Mouse (Mus musculus): ENCODE data around the gene Rps28.

Gene Rps28

GRCm38 (mm10) chr17:33822436-33822959 is 1.9 kb downstream of the Rps28 start:
- DNase-seq (ENCODE audit: low read depth, low spot score): no peak
- Histone ChIP-seq H3K27me3 (ENCODE audit: control insufficient read depth, insufficient read depth, low read length, poor library complexity, severe bottlenecking) (no peaks in the 10 kb centered on the region), H3K36me3 (ENCODE audit: control insufficient read depth, insufficient read depth, low read length, poor library complexity, severe bottlenecking) (peaks cover 7% of the 10 kb centered on the region)

DNA sequence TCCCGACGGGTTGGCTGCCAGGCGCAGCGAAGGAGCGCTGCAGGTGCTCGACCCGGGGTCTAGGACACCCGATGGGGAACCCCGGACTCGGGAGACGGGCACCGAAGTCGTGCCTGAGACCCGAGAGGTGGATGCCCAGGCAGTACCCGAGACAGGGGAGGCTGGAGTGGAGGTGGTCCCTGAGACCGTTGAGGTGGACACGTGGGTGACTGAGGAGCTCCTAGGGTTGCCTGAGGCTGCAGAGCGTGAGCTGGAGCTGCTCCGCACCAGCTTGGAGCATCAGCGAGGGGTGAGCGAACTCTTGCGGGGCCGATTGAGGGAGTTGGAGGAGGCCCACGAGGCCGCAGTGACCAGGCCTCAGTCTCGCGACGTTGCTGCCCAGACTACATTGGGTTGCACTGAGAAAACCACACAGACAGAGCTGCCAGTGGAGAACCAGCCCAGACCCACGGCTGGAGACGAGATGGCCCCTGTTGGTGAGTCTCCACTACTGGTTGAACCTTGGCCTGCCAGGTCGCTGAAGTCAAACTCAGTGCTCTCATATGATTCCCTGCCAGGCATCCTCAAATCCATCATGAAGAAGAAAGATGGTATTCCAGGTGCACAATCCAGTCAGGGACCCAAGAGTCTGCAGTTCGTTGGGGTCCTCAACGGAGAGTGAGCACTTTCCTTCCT is 6.3 kb downstream of the Rps28 start:
- no peaks in the 10 kb centered on the region for H3K27me3 ChIP-seq (ENCODE audit: control insufficient read depth, insufficient read depth, low read length, poor library complexity, severe bottlenecking)
- DNase-seq (ENCODE audit: low read depth, low spot score): no peak
- H3K36me3 ChIP-seq (ENCODE audit: control insufficient read depth, insufficient read depth, low read length, poor library complexity, severe bottlenecking): peaks cover 7% of the 10 kb centered on the region

- peaks cover 3% of the 10 kb centered on the region for H3K36me3 ChIP-seq (ENCODE audit: control insufficient read depth, insufficient read depth, low read length, poor library complexity, severe bottlenecking)
- H3K27me3 ChIP-seq (ENCODE audit: control insufficient read depth, insufficient read depth, low read length, poor library complexity, severe bottlenecking): no peaks in the 10 kb centered on the region
- DNase-seq (ENCODE audit: low read depth, low spot score): peak; percentile 91
These were observed 7.0 kb downstream of the Rps28 start for GRCm38 (mm10) chr17:33817184-33817968.

DNA sequence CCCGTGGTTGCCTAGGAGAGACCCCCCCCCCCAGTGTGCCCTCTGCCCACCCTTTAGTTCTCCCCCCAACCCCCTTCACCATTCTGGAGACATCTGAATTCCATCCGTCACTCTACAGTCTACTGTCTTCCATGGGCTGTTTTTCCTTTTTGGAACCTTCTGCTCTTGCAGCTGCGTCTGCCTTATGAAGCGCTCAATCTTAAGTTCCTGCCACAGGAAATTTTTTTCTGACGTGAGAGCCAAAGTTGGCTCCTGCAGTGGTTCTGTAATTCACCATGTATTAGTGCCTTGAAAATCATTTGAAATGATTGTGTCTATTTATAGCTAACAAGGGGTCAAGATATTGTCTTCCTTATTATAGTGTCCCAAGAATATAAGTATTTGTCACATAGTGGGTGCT is 7.8 kb downstream of the Rps28 start:
- DNase-seq (ENCODE audit: low read depth, low spot score): no peak
- Histone ChIP-seq H3K27me3 (ENCODE audit: control insufficient read depth, insufficient read depth, low read length, poor library complexity, severe bottlenecking) (no peaks in the 10 kb centered on the region), H3K36me3 (ENCODE audit: control insufficient read depth, insufficient read depth, low read length, poor library complexity, severe bottlenecking) (peaks cover under 1% of the 10 kb centered on the region)

GRCm38 (mm10) chr17:33815399-33815798 is 9.0 kb downstream of the Rps28 start:
- Histone ChIP-seq H3K36me3 (ENCODE audit: control insufficient read depth, insufficient read depth, low read length, poor library complexity, severe bottlenecking) (no peaks in the 10 kb centered on the region; the same call in 1 of the 2 replicates), H3K27me3 (ENCODE audit: control insufficient read depth, insufficient read depth, low read length, poor library complexity, severe bottlenecking) (no peaks in the 10 kb centered on the region)
- DNase-seq (ENCODE audit: low read depth, low spot score): no peak

GRCm38 (mm10) chr17:33812990-33813389 is 11.4 kb downstream of the Rps28 start:
- Histone ChIP-seq H3K36me3 (ENCODE audit: control insufficient read depth, insufficient read depth, low read length, poor library complexity, severe bottlenecking) (no peaks in the 10 kb centered on the region), H3K27me3 (ENCODE audit: control insufficient read depth, insufficient read depth, low read length, poor library complexity, severe bottlenecking) (no peaks in the 10 kb centered on the region)
- no peak for DNase-seq (ENCODE audit: low read depth, low spot score)

- Histone ChIP-seq H3K27me3 (ENCODE audit: control insufficient read depth, insufficient read depth, low read length, poor library complexity, severe bottlenecking) (no peaks in the 10 kb centered on the region), H3K36me3 (ENCODE audit: control insufficient read depth, insufficient read depth, low read length, poor library complexity, severe bottlenecking) (no peaks in the 10 kb centered on the region)
- no peak for DNase-seq (ENCODE audit: low read depth, low spot score)
These were observed 11.9 kb downstream of the Rps28 start for GRCm38 (mm10) chr17:33812475-33812874.

DNA sequence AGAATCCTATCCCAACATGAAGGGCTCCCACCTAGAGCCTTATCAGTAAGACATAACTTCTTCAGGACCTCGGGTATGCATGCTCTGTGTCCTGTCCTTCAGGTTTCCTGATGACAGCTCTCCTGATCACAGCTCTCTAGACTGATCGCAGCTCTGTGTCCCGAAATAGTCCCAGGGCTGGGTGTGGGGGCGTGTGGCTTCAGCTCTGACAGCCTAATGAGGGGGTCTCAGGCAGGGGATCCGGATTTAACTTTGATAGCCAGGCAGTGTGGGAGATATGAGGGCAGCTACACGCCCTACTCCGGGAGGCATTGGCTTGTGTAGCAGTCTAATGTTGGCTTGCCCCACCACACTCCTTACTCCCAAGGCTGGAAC is 13.2 kb downstream of the Rps28 start:
- no peak for DNase-seq (ENCODE audit: low read depth, low spot score)
- H3K36me3 ChIP-seq (ENCODE audit: control insufficient read depth, insufficient read depth, low read length, poor library complexity, severe bottlenecking): no peaks in the 10 kb centered on the region
- H3K27me3 ChIP-seq (ENCODE audit: control insufficient read depth, insufficient read depth, low read length, poor library complexity, severe bottlenecking): no peaks in the 10 kb centered on the region

DNA sequence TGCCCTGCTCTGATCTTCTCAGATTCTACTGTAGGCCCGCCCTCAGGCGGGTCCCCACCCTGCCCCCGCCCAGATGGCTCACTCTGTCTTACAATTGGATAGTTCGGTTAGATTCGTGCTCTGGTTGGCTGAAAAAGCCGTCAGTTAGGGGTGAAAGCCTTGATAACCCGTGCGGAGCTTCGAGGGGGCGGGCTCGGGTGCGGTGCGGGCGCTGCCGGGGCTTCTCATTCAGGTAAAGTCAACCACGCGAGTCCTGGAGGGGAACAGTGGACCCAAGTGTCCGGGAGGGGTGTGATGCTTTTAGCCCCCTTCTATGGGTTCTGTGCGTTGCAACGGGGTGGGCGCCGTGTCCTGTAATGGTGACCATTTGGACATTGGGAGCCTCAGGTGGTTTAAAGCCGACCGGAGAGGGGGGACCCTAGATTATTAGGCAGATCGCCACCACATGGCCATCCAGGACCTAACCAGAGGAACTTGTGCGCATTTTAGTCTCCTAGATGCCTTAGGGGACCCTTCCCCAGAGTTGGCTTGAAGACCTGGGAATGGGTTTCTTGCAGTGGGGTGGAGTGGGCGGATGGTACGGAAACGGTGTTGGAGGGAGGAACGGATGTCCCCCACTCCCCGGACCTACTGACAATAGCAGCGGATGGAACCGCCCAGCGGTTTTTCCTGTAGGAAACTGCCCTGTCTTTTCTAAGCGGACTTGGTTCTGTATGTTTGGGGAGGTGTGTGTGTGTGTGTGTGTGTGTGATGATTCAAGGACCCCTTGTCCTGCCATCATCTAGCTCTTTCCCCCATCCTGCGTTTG is 13.8 kb downstream of the Rps28 start, which contains the start of gene Kank3:
TSS of gene Kank3 (plus strand) at position 186 of the 808 bp plus-strand sequence.
- DNase-seq (ENCODE audit: low read depth, low spot score): peak; percentile 89
- Histone ChIP-seq H3K27me3 (ENCODE audit: control insufficient read depth, insufficient read depth, low read length, poor library complexity, severe bottlenecking) (no peaks in the 10 kb centered on the region), H3K36me3 (ENCODE audit: control insufficient read depth, insufficient read depth, low read length, poor library complexity, severe bottlenecking) (no peaks in the 10 kb centered on the region)

DNA sequence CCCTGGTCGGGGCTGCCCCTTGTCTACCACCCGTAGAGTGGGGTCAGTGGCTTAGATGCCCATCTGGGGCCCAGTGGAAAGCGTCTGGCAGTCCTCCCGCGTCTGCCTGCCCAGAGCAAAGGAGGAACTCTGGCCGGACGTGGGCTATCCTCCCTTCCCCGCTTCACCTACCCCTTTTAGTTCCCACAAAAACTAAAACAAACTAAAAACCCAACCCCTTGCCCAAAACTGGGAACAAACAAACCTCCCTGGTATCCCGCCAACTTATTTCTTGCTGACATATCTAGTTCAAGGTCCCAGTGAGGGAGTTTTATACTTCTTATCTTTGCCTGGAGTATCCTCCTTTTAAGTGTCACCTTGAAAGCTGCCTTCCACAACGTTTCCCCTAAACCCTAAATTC is 16.2 kb downstream of the Rps28 start:
- H3K36me3 ChIP-seq (ENCODE audit: control insufficient read depth, insufficient read depth, low read length, poor library complexity, severe bottlenecking): no peaks in the 10 kb centered on the region

DNA sequence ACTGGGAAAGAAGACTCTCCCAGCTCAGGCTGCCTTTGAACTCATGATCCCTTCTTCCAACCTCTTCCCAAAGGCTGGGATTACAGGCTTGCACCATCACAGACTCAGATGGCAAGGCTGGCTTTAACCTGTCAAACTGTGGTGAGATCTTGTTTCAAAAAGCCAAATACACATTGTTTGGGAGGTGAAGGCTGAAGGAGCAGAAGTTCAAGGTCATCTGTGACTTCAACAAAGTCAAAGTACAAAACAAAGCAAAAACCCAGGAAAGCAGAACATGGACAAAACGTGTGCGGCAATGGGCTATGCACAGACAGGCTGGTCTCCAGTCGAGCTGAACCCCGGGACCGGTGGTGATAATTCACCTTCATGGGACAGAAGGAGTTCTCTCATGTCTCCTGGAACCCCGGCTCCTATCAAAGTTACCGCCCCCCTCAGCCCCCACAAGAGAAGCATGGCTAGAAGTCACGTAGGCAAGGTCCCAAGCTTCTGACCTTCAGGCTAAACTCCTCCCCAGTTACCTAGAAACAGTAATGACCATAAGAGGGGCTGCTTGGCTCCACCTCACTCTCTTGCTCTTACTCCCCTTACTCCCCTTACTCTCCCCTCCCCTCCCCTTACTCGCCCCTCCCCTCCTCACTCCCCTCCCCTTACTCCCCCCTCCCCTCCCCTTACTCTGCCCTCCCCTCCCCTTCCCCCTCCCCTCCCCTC is 17.0 kb downstream of the Rps28 start:
- no peaks in the 10 kb centered on the region for H3K27me3 ChIP-seq (ENCODE audit: control insufficient read depth, insufficient read depth, low read length, poor library complexity, severe bottlenecking)
- no peaks in the 10 kb centered on the region for H3K36me3 ChIP-seq (ENCODE audit: control insufficient read depth, insufficient read depth, low read length, poor library complexity, severe bottlenecking)
- DNase-seq (ENCODE audit: low read depth, low spot score): no peak

More for the DNA sequence above, 16.2 kb downstream of the Rps28 start:
- no peaks in the 10 kb centered on the region for H3K27me3 ChIP-seq (ENCODE audit: control insufficient read depth, insufficient read depth, low read length, poor library complexity, severe bottlenecking)
- no peak for DNase-seq (ENCODE audit: low read depth, low spot score)

DNA sequence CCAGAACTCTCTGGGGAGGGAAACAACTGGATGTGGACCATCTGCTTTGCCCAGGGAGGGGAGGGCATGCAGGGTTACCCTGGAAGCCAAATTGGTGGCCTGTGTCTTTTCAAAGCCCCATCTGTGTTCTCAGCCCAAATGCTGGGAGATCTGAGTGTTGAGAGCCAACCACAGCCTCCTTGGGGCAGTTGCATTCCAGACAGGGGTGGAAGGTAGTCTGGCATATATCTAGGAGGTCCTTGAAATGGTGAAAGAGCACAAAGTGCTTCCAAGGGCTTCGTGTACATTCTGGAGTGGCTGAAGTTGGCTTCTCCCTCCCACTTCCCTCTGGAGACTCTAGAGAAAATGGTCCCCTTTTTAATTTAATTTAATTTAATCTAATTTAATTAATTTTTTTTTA is 19.6 kb downstream of the Rps28 start:
- Histone ChIP-seq H3K27me3 (ENCODE audit: control insufficient read depth, insufficient read depth, low read length, poor library complexity, severe bottlenecking) (no peaks in the 10 kb centered on the region), H3K36me3 (ENCODE audit: control insufficient read depth, insufficient read depth, low read length, poor library complexity, severe bottlenecking) (no peaks in the 10 kb centered on the region)
- DNase-seq (ENCODE audit: low read depth, low spot score): no peak

DNA sequence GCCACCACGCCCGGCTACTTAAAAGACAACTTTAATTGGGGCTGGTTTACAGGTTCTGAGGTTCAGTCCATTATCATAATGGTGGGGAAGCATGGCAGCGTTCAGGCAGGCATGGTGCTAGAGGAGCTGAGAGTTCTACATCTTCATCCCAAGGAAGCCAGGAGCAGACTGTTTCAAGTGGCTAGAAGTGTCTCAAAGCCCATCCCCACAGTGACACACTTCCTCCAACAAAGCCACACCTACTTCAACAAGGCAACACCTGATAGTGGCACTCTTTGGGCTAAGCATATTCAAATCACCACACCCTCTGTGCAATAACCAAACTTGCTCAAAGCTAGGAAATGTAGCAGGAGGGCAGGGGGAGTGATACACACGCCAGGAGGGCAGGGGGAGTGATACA is 20.2 kb downstream of the Rps28 start:
- Histone ChIP-seq H3K36me3 (ENCODE audit: control insufficient read depth, insufficient read depth, low read length, poor library complexity, severe bottlenecking) (no peaks in the 10 kb centered on the region), H3K27me3 (ENCODE audit: control insufficient read depth, insufficient read depth, low read length, poor library complexity, severe bottlenecking) (no peaks in the 10 kb centered on the region)
- DNase-seq (ENCODE audit: low read depth, low spot score): no peak

DNA sequence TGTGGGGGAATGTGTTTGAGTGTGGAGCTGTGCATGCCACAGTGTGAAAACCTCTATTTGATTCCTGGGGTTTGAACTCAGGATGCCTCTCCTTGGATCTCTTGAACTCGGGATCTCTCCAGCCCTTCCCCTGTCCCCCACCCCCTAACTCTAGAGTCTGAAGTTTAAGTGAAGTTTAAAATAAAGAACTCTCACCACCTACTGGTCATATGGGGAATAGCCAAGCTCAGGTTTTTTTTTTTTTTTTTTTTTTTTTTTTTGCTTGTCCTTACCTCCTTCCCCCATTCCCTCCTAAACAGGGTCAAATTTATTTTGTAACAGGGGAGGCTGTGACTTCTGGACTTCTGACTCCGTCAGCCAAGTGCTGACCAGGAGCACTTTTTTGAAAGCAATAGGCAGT is 22.1 kb downstream of the Rps28 start:
- peak; percentile 50 for DNase-seq (ENCODE audit: low read depth, low spot score)
- Histone ChIP-seq H3K36me3 (ENCODE audit: control insufficient read depth, insufficient read depth, low read length, poor library complexity, severe bottlenecking) (no peaks in the 10 kb centered on the region), H3K27me3 (ENCODE audit: control insufficient read depth, insufficient read depth, low read length, poor library complexity, severe bottlenecking) (no peaks in the 10 kb centered on the region)
